Mouse (Mus musculus) layer of hippocampus, postnatal 36 days (tissue): ENCODE results near the gene Adrm1. TPM values are rescaled to one million over a fixed set of nuclear protein-coding genes. Genes with fewer than 3 reads are reported as not detected.

Experiments used
- DNase-seq, 2 experiments: peaks; one replicate each; pipeline ENCODE4 v3.0.0; 2022
- microRNA-seq, 2 experiments: library from miRNA; unstranded; fragments of <30 nt; microRNA quantifications; one replicate each; pipeline ENCODE4 v1.2.0; 2021
- total RNA-seq, 2 experiments: library from RNA; stranded (reverse); gene quantifications; 2 replicates each; pipeline ENCODE4 v1.2.3; 2021

Adrm1 gene
- total RNA-seq, 2 experiments from 2014 or later = 96.9 to 103 TPM

GRCm38 (mm10) chr2:180219145-180219943 is 48.1 kb downstream of the Adrm1 start:
- no peak for DNase-seq

DNA sequence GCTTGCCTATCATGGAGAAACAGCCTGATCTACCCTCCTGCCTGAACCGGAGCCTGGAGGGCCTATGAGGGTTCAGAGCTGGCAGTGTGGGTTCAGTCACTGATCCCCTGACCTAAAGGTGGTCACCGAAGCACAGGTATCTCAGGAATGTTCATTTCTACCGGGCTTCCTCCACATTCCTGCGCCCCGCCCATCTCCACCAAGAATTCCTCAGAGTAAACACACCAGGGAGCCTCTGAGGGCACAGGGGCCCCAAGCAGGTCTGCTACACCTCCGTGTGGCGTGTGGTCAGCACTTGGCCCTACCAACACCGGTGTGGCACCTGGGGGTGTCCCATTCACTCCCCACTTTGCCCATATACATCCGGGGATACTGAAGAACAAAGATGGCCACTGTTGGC is 48.9 kb downstream of the Adrm1 start:
- DNase-seq = no peak

DNA sequence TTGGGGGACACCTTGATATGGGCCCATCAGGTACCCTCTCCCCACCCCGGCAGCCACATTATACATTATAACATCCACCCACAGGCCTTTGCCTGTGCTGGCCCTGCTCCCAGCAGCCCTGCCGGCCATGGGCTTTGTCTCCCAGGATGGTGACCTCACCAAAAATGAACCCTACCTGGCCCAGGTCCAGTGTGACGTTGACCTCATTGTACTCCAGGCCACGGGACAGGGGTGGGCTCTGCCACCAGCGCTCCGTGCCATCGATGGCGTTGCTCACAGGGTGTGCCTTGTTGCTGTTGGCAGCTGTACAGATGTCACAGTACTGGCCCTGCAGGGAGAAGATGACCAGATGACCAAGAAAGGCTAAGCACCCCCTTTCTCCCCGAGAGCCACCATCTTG is 49.8 kb downstream of the Adrm1 start:
- DNase-seq = no peak

DNA sequence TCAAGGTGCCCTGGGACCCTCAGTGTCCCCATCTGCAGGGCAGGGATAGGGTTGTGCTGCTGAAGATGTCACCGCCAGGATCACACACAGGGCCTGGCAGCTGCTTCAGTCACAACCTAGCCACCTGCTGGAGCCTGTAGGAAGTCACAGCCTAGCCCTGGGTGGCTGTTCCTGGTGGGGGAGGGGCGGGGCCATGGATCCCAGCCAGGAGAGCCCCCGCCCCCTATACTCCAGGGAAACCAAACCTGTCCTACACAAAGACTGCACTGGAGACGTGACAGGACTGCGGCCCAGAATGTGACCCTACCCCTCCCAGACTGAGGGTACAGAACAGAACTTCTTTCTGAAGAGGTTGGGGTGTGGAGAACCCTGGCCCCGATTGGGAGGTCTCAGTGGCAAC is 51.0 kb downstream of the Adrm1 start:
- DNase-seq = no peak

DNA sequence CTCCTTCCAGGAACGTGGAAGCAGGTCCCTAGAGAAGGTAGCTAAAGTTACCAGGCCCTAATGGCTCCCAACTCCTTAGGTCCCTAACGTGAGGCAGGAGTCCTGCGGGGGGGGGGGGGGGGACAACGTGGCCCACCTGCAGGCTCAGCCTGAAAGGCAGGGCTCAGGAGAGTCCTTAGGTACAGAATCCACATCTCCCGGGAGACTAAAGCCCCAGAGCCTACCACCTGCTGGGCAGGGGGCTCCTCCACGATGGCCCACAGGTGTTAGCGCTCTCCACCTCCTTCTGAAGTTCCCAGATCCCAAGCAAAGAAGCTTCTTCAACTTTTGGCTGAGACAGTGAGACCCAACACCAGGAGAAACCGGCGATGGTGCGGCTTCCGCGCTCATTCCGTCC is 53.4 kb downstream of the Adrm1 start:
- no peak for DNase-seq

- DNase-seq = no peak
Measured at GRCm38 (mm10) chr2:180225044-180225761, 53.9 kb downstream of the Adrm1 start.

Small RNA genes lying within 50 kb of the gene (microRNA-seq; reads per million reads assigned to microRNA genes)
- 0 reads per million in 2 experiments for gene Mir7005

Other genes with a start within 250 kb of the Adrm1 start
- 10 to 100 TPM; 21.3 to 22.4 TPM for gene Taf4, start 194.8 kb upstream of the Adrm1 start, total RNA-seq
- 100 to 1,000 TPM in 1 of 2 experiments, 10 to 100 TPM in 1; 97.5 to 105 TPM for gene Lsm14b, start 146.5 kb upstream of the Adrm1 start, total RNA-seq
- 100 to 1,000 TPM; 164 to 173 TPM for gene Psma7, start 129.1 kb upstream of the Adrm1 start, total RNA-seq
- 10 to 100 TPM; 42.2 to 43.7 TPM for gene Ss18l1, start 129.0 kb upstream of the Adrm1 start, total RNA-seq
- 10 to 100 TPM; 18.3 to 25.3 TPM for gene Mtg2, start 100.9 kb upstream of the Adrm1 start, total RNA-seq
- 10 to 100 TPM; 42.8 to 44.2 TPM for gene Hrh3, start 67.0 kb upstream of the Adrm1 start, total RNA-seq
- gene Osbpl2, start 52.2 kb upstream of the Adrm1 start, total RNA-seq = 10 to 100 TPM; 46.0 to 46.8 TPM
- gene Lama5, start 54.4 kb downstream of the Adrm1 start, total RNA-seq = 10 to 100 TPM in 1 of 2 experiments, 1 to 10 TPM in 1; 6.5 to 11.0 TPM
- 100 to 1,000 TPM; 665 to 743 TPM for gene Rps21, start 85.9 kb downstream of the Adrm1 start, total RNA-seq
- gene Cables2, start 102.0 kb downstream of the Adrm1 start, total RNA-seq = 10 to 100 TPM; 29.9 to 32.1 TPM
- not detected for gene Rbbp8nl, start 118.4 kb downstream of the Adrm1 start, total RNA-seq
- gene Gata5, start 163.2 kb downstream of the Adrm1 start, total RNA-seq = not detected